Mouse (Mus musculus): ENCODE results near the gene Mettl26. TPM values are rescaled to one million over a fixed set of nuclear protein-coding genes. Genes with fewer than 3 reads are reported as not detected.
A peak's percentile ranks its signal among the peaks of the same experiment; 100 is the strongest.

Mettl26 gene
- polyA plus RNA-seq, 1 experiment from 2014 or later, result 57.1 TPM

DNA sequence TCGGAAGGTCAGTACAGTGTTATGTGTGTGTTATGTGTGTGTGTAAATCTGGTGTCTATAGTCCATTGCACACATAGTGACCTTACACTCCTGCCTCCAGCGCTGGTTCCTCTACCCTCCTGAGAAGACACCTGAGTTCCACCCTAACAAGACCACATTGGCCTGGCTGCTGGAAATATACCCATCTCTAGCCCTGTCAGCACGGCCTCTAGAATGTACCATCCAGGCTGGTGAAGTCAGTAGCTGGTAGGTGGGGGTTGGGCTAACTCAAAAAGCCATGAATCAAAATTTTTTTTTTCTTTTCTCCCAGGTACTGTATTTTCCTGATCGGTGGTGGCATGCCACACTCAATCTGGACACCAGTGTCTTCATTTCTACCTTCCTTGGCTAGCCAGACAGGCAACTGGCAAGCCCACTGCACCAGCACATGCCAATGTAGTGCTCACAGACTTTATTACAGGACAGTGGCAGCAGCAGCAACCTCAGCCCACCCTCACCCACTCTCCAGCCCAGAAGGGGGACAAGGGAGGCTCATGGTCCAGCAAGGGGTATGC, 44.6 kb upstream of the Mettl26 start:
- Histone ChIP-seq H3K36me3 (ENCODE audit: control insufficient read depth, insufficient read depth, low read length) (peaks cover 30% of the 10 kb centered on the region), H3K4me2 (ENCODE audit: low read depth, low read length) (peak overlapping the region; percentile 91), H3K4me1 (ENCODE audit: control insufficient read depth, insufficient read depth, low read length) (peaks cover 45% of the 10 kb centered on the region), H3K4me3 (replicated peaks; ENCODE audit: low read length) (peak overlapping the region; percentile 74; the same call in 1 of the 2 replicates), H3K9me3 (replicated peaks; ENCODE audit: control insufficient read depth, low read length) (no peaks in the 10 kb centered on the region), H3K27me3 (ENCODE audit: control insufficient read depth, insufficient read depth, low read length) (no peaks in the 10 kb centered on the region), H3K27ac (ENCODE audit: low read length) (peak overlapping the region; percentile 93), H3K9ac (ENCODE audit: low read length) (peak overlapping the region; percentile 87)
- no peak for ATAC-seq (ENCODE audit: insufficient read depth, low FRiP score)
- 79% methylated on average over 4 of the region's 4 CpGs for whole genome bisulfite sequencing

DNA sequence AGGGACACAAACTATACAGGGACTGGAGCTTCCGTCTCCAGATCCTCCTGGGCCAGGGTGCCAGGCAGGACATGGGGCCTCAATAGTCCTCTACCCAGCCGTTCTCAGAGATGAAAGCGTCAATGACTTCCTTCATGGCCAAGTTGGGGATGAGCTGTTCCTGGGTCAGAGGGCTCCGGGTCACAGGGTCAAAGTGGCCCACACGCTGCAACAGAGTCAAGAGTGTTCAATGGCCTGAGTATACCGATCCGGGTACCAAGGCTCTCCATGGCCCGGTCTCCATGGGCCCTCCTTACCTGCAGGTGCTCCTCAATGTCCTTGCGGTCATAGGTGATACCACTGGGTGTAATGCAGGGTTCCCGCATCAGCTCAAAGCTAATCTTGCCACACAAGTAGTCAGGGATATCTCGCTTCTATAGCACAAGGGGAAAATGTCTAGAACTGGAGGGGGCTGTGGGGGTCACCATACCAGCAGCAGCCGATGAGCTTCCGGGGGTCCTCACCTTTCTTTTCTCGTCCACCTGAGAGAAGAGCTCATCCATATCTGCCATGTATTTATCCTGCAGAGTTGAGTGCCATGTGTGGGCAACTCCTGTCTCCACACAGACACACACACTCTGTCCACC, 44.0 kb upstream of the Mettl26 start:
- WGBS, result 81% methylated on average over 14 of the region's 14 CpGs
- ATAC-seq (ENCODE audit: insufficient read depth, low FRiP score), result no peak
- H3K4me3 ChIP-seq (replicated peaks; ENCODE audit: low read length), result no peak overlapping the region
- no peaks in the 10 kb centered on the region for H3K9me3 ChIP-seq (replicated peaks; ENCODE audit: control insufficient read depth, low read length)
- H3K4me1 ChIP-seq (ENCODE audit: control insufficient read depth, insufficient read depth, low read length), result peaks cover 49% of the 10 kb centered on the region
- H3K27ac ChIP-seq (ENCODE audit: low read length), result no peak overlapping the region
- H3K4me2 ChIP-seq (ENCODE audit: low read depth, low read length), result peak overlapping the region; percentile 88; the same call in 1 of the 2 replicates
- H3K36me3 ChIP-seq (ENCODE audit: control insufficient read depth, insufficient read depth, low read length), result peaks cover 29% of the 10 kb centered on the region
- H3K27me3 ChIP-seq (ENCODE audit: control insufficient read depth, insufficient read depth, low read length), result no peaks in the 10 kb centered on the region
- 0 out of 2 replicates have a peak overlapping the region, but pooled peaks have one; percentile 10 for H3K9ac ChIP-seq (ENCODE audit: low read length)

DNA sequence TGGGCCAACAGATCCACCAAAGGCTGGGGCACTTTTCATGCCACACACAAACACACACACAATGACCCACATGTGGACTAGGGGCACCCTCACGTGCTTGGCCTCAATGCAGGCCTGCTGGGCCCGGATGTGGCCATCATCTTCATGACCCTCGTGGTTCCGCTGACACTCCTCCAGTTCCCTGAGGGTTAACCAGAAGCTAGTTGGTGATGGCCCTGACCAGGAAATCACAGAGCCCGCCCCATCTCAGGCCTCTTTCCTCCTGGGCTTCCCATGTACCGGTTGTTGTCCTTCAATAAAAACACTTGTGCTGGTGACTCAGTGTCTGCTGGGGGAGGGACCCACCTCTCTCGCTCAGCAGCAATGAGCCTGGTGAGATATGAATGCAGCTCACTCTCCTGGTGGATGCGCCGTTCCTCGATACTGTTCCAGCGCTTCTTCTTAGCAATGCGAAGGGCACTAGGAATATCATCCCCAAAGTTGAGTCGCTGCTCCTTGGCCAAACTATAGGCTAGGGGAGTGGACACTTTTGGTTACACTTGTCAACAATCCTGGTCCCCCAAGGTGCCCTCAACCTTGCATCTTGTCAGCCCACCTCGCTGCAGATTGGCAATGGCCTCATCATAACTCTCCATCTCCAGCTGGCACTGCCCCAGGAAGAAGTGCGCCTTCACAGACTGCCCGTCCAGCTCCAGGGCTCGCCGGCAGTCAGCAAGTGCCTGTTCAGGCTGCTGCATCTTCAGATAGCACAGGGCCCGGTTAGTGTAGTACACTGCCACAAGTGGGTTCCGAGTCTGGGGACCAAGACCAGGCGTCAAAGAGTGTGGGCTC, 43.2 kb upstream of the Mettl26 start:
- H3K4me3 ChIP-seq (replicated peaks; ENCODE audit: low read length), result peak overlapping the region; percentile 90
- H3K9me3 ChIP-seq (replicated peaks; ENCODE audit: control insufficient read depth, low read length), result no peaks in the 10 kb centered on the region
- ATAC-seq (ENCODE audit: insufficient read depth, low FRiP score), result no peak
- peaks cover 57% of the 10 kb centered on the region for H3K4me1 ChIP-seq (ENCODE audit: control insufficient read depth, insufficient read depth, low read length)
- 48% methylated on average over 21 of the region's 21 CpGs for WGBS
- peak overlapping the region; percentile 92 for H3K9ac ChIP-seq (ENCODE audit: low read length)
- no peaks in the 10 kb centered on the region for H3K27me3 ChIP-seq (ENCODE audit: control insufficient read depth, insufficient read depth, low read length)
- peaks cover 28% of the 10 kb centered on the region for H3K36me3 ChIP-seq (ENCODE audit: control insufficient read depth, insufficient read depth, low read length)
- H3K4me2 ChIP-seq (ENCODE audit: low read depth, low read length), result peak overlapping the region; percentile 88
- peak overlapping the region; percentile 95 for H3K27ac ChIP-seq (ENCODE audit: low read length)

DNA sequence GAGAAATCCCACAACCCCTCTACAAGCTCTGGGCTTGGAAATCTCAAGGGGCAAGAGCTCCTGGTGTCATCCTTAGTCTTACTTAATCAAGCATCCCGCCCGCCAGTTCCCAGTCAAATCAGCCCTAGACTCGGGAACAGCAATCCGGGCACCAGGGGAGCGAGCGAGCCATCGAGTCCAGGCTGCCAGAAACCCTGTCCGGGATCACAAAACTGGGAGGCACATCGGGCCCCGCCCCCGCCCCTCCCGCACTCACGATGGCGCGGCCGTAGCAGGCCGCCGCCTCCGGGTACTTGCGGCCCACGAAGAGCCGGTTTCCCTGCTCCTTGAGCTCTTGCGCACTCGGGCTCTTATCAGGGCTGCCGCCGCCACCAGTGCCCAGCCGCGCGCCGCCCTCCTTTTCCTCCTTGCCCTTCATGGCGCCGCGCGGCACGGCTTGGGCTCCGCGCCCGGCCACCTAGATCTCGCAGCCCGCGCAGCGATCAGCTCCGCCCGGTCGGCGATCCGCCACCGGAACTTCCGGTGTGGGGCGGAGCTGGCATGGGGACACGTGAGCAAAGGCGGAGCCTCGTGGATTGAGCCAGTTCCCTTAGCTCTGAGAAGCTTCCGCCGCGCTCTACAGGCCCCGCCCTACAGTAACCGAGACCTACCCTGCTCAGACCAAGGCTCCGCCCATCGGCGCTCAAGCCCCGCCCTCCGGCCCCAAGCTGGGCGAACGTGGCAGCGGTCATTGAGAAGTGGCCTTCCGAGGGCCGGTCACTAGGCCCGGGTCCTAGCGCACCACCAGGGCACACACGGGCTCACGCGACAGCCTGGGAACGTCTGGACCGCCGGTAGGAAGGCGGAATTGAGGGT, 42.2 kb upstream of the Mettl26 start:
- ATAC-seq (ENCODE audit: insufficient read depth, low FRiP score), result peak; percentile 93
- H3K9ac ChIP-seq (ENCODE audit: low read length), result peak overlapping the region; percentile 92
- H3K4me2 ChIP-seq (ENCODE audit: low read depth, low read length), result peak overlapping the region; percentile 88
- peak overlapping the region; percentile 90 for H3K4me3 ChIP-seq (replicated peaks; ENCODE audit: low read length)
- peaks cover 22% of the 10 kb centered on the region for H3K36me3 ChIP-seq (ENCODE audit: control insufficient read depth, insufficient read depth, low read length)
- H3K27ac ChIP-seq (ENCODE audit: low read length), result peak overlapping the region; percentile 99
- no peaks in the 10 kb centered on the region for H3K9me3 ChIP-seq (replicated peaks; ENCODE audit: control insufficient read depth, low read length)
- H3K4me1 ChIP-seq (ENCODE audit: control insufficient read depth, insufficient read depth, low read length), result peaks cover 63% of the 10 kb centered on the region
- H3K27me3 ChIP-seq (ENCODE audit: control insufficient read depth, insufficient read depth, low read length), result no peaks in the 10 kb centered on the region
- WGBS, result under 1% methylated on average over 77 of the region's 77 CpGs

DNA sequence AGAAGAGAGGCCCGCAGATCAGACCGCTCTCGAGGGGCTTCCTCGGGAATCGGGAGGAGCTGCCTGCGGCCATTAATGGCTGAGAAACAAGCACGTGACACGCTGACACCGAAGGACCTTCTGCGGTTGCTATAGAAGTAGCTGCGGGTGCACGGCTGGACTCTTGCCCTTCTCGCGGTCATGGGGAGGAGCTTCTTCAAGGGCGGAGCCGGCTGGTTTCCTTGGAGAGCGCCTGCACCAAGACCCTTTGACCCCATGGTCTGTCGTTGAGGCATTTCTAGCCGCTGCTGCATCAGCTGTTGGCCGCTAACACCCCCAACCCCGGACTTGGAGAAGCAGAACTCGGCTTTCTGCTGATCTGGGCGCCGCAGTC, 41.6 kb upstream of the Mettl26 start, which contains the start of gene Stub1:
Stub1 (minus strand) TSS at position 114 of the 373 bp plus-strand sequence.
- Histone ChIP-seq H3K4me1 (ENCODE audit: control insufficient read depth, insufficient read depth, low read length) (peaks cover 62% of the 10 kb centered on the region), H3K4me2 (ENCODE audit: low read depth, low read length) (peak within 1 kb of the TSS; percentile 88), H3K27me3 (ENCODE audit: control insufficient read depth, insufficient read depth, low read length) (no peaks in the 10 kb centered on the region), H3K9me3 (replicated peaks; ENCODE audit: control insufficient read depth, low read length) (no peaks in the 10 kb centered on the region), H3K36me3 (ENCODE audit: control insufficient read depth, insufficient read depth, low read length) (peaks cover 20% of the 10 kb centered on the region), H3K9ac (ENCODE audit: low read length) (peak within 1 kb of the TSS; percentile 92), H3K27ac (ENCODE audit: low read length) (peak within 1 kb of the TSS; percentile 99), H3K4me3 (replicated peaks; ENCODE audit: low read length) (peak within 1 kb of the TSS; percentile 90)
- under 1% methylated on average over 24 of the region's 24 CpGs for WGBS
- peak; percentile 77 for ATAC-seq (ENCODE audit: insufficient read depth, low FRiP score)

DNA sequence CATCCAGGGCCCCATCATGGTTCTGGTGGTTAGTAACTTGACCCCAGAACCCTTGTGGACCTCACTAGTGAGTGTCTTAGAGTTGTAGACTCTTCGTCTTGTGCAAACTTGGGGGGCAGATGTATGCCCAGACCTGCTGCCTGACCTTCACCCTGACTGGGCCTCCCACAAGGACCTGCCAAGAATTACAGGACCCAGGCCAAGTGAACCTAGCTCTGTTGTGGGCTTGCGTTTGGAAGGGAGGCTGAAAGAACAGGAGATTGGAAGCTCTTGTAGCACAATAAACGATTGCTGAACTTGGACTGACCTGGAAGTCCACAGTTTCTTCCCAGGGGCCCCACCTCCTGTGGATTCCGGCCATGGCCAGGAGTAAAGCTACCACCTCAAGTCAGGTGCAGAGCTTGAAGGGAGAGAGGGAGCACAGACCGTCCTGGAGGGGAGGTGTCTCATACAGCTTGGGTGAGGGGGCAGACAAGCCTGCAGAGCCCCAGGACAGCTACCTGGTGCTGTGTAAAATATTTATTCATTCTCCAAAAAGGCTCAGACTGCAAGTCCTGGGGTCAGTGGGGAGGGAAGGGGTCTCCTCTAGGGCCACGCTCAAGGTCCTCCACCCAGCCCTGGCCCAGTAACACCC, 40.8 kb upstream of the Mettl26 start:
- WGBS, result 11% methylated on average over 6 of the region's 6 CpGs
- Histone ChIP-seq H3K4me3 (replicated peaks; ENCODE audit: low read length) (peak overlapping the region; percentile 90), H3K36me3 (ENCODE audit: control insufficient read depth, insufficient read depth, low read length) (peaks cover 24% of the 10 kb centered on the region), H3K27me3 (ENCODE audit: control insufficient read depth, insufficient read depth, low read length) (no peaks in the 10 kb centered on the region), H3K4me1 (ENCODE audit: control insufficient read depth, insufficient read depth, low read length) (peaks cover 59% of the 10 kb centered on the region), H3K27ac (ENCODE audit: low read length) (peak overlapping the region; percentile 99), H3K4me2 (ENCODE audit: low read depth, low read length) (peak overlapping the region; percentile 81), H3K9me3 (replicated peaks; ENCODE audit: control insufficient read depth, low read length) (no peaks in the 10 kb centered on the region), H3K9ac (ENCODE audit: low read length) (peak overlapping the region; percentile 90)
- no peak for ATAC-seq (ENCODE audit: insufficient read depth, low FRiP score)

DNA sequence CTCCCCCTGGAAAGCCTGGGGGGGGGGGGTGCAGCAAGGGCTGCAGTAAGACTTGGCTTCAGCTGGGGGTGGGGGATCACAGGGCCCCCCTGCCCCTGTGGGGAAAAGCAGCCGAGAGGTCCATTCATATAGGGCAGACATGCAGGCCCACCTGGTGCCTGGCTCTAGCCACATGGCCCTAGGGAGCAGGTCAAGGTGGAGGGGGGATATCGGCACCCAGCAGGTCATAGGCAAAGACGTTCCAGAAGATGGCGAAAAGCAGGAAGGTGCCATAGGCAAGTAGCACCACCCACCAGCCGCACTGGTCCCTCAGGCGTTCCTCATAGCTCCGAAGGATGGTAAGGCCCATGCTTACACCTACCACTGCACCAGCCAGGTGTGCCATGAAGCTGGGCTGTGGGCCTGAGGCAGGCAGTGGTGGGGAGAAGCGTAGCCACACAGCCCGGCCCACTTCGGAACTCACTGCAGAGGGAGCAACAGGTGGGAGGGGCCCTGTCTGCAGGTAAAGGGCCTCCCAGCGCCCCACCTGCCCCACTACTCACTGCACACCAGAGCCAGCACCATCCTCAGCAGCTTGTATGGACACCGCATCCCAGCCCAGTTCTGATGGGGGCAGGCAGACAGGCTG, 40.2 kb upstream of the Mettl26 start:
- H3K27me3 ChIP-seq (ENCODE audit: control insufficient read depth, insufficient read depth, low read length), result no peaks in the 10 kb centered on the region
- peak overlapping the region; percentile 90 for H3K4me3 ChIP-seq (replicated peaks; ENCODE audit: low read length)
- H3K9ac ChIP-seq (ENCODE audit: low read length), result peak overlapping the region; percentile 90
- WGBS, result 75% methylated on average over 12 of the region's 12 CpGs
- no peak for ATAC-seq (ENCODE audit: insufficient read depth, low FRiP score)
- peaks cover 29% of the 10 kb centered on the region for H3K36me3 ChIP-seq (ENCODE audit: control insufficient read depth, insufficient read depth, low read length)
- peak overlapping the region; percentile 81 for H3K4me2 ChIP-seq (ENCODE audit: low read depth, low read length)
- peak overlapping the region; percentile 99 for H3K27ac ChIP-seq (ENCODE audit: low read length)
- peaks cover 58% of the 10 kb centered on the region for H3K4me1 ChIP-seq (ENCODE audit: control insufficient read depth, insufficient read depth, low read length)
- H3K9me3 ChIP-seq (replicated peaks; ENCODE audit: control insufficient read depth, low read length), result no peaks in the 10 kb centered on the region

DNA sequence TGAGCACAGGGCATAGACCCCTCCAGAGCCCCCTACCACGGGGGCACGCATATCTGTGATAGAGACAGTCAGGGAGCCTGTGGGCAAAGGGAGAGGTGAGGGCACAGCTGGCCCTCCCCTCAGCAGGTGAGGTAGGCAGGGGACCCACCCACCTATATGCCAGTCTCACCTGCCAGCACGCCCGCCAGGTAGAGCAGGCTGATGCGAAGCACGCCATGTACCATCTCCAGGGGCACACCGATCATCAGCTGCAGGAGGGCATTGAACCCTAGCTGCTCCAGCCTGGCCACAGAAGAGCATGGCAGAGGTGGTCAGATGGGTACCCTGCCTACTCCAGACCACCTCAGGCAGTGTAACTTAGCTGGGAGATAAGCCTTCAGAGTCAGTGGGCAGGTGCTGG, 39.6 kb upstream of the Mettl26 start:
- no peaks in the 10 kb centered on the region for H3K9me3 ChIP-seq (replicated peaks; ENCODE audit: control insufficient read depth, low read length)
- 86% methylated on average over 7 of the region's 7 CpGs for WGBS
- no peak for ATAC-seq (ENCODE audit: insufficient read depth, low FRiP score)
- peaks cover 52% of the 10 kb centered on the region for H3K4me1 ChIP-seq (ENCODE audit: control insufficient read depth, insufficient read depth, low read length)
- no peak overlapping the region for H3K9ac ChIP-seq (ENCODE audit: low read length)
- peak overlapping the region; percentile 81; the same call in 1 of the 2 replicates for H3K4me2 ChIP-seq (ENCODE audit: low read depth, low read length)
- no peak overlapping the region for H3K27ac ChIP-seq (ENCODE audit: low read length)
- no peaks in the 10 kb centered on the region for H3K27me3 ChIP-seq (ENCODE audit: control insufficient read depth, insufficient read depth, low read length)
- H3K36me3 ChIP-seq (ENCODE audit: control insufficient read depth, insufficient read depth, low read length), result peaks cover 32% of the 10 kb centered on the region
- no peak overlapping the region for H3K4me3 ChIP-seq (replicated peaks; ENCODE audit: low read length)

Measured in stomach, embryonic 16.5 days (tissue).